Mouse (Mus musculus): ENCODE results near the gene Adssl1.

The Adssl1 gene

GRCm38 (mm10) chr12:112626455-112626854, 6.6 kb downstream of the Adssl1 start:
- no peak for DNase-seq

- DNase-seq = no peak
Observed at GRCm38 (mm10) chr12:112627097-112627881, 7.4 kb downstream of the Adssl1 start.

GRCm38 (mm10) chr12:112628197-112628596, 8.4 kb downstream of the Adssl1 start:
- no peak for DNase-seq

GRCm38 (mm10) chr12:112628928-112629721, 9.3 kb downstream of the Adssl1 start:
- DNase-seq = peak; percentile 79

GRCm38 (mm10) chr12:112630029-112630428, 10.2 kb downstream of the Adssl1 start:
- no peak for DNase-seq

- DNase-seq = no peak
Observed at GRCm38 (mm10) chr12:112630796-112631195, 11.0 kb downstream of the Adssl1 start.

GRCm38 (mm10) chr12:112631472-112631871, 11.6 kb downstream of the Adssl1 start:
- DNase-seq = no peak

GRCm38 (mm10) chr12:112632084-112632777, 12.4 kb downstream of the Adssl1 start:
- no peak for DNase-seq

- no peak for DNase-seq
Observed at GRCm38 (mm10) chr12:112632907-112633306, 13.1 kb downstream of the Adssl1 start.

GRCm38 (mm10) chr12:112633686-112634085, 13.8 kb downstream of the Adssl1 start:
- DNase-seq = no peak

- DNase-seq = no peak
Observed at GRCm38 (mm10) chr12:112639526-112639925, 19.7 kb downstream of the Adssl1 start.

GRCm38 (mm10) chr12:112643126-112643525, 23.3 kb downstream of the Adssl1 start:
- DNase-seq = no peak

- DNase-seq = peak; percentile 100
Observed at GRCm38 (mm10) chr12:112644180-112644854, 24.5 kb downstream of the Adssl1 start, which contains the start of gene Siva1. Gene Siva1, plus strand, starts transcription at chr12:112644679.

- peak; percentile 67 for DNase-seq
Observed at GRCm38 (mm10) chr12:112644855-112645506, 25.1 kb downstream of the Adssl1 start.

GRCm38 (mm10) chr12:112646139-112646538, 26.3 kb downstream of the Adssl1 start:
- DNase-seq = no peak

GRCm38 (mm10) chr12:112648081-112648480, 28.2 kb downstream of the Adssl1 start:
- no peak for DNase-seq

- no peak for DNase-seq
Observed at GRCm38 (mm10) chr12:112651778-112652439, 32.1 kb downstream of the Adssl1 start.

GRCm38 (mm10) chr12:112653157-112653824, 33.4 kb downstream of the Adssl1 start:
- DNase-seq = peak; percentile 94

GRCm38 (mm10) chr12:112654076-112654475, 34.2 kb downstream of the Adssl1 start:
- DNase-seq = no peak

- DNase-seq = peak; percentile 68
Observed at GRCm38 (mm10) chr12:112658619-112659018, 38.8 kb downstream of the Adssl1 start.

GRCm38 (mm10) chr12:112659109-112659508, 39.3 kb downstream of the Adssl1 start:
- peak; percentile 87 for DNase-seq
